ENCODE assay signal across 9 mouse cellular contexts in genomic region chr9:63698320-63699045, GRCm38 (mm10). TPM values are rescaled to one million over a fixed set of nuclear protein-coding genes. Genes with fewer than 3 reads are reported as not detected.
A peak's percentile ranks its signal among the peaks of the same experiment; 100 is the strongest.
DNase-seq lines count a peak whose midpoint lies in the region; ATAC-seq lines count a peak whose summit lies in the region.
"Had no signal": no experiment of that assay in that cellular context is flagged by ENCODE, and none has a peak within 500 bp of the region (broad histone marks: within the 10 kb centered on the region; RNA-seq: fewer than 3 reads in every experiment).

No protein-coding gene starts in this region.

- 58% methylated on average over 5 of the region's 7 CpGs for WGBS in midbrain, embryonic 12.5 days
- whole genome bisulfite sequencing in midbrain, embryonic 13.5 days, result 62% methylated on average over 7 of the region's 7 CpGs

- H3K9ac ChIP-seq in midbrain, embryonic 12.5 days (replicated peaks), result no peak overlapping the region
- no peak overlapping the region for H3K9ac ChIP-seq in midbrain, embryonic 13.5 days (replicated peaks)

- H3K9me3 ChIP-seq in midbrain, embryonic 12.5 days, result no peaks in the 10 kb centered on the region
- no peaks in the 10 kb centered on the region for H3K9me3 ChIP-seq in midbrain, embryonic 13.5 days
- no peaks in the 10 kb centered on the region for H3K9me3 ChIP-seq in megakaryocyte, embryonic 14.5 days

- DNase-seq in fibroblast of lung, adult 2 months (ENCODE audit: low read depth), result peak; percentile 75
- peak; percentile 73 to 89 for DNase-seq in kidney, postnatal 25 days
- no peak for DNase-seq in embryo, embryonic 9.5 days (ENCODE audit: extremely low spot score)
- no peak for DNase-seq in T-cell, adult 2 months (ENCODE audit: low spot score)
- DNase-seq: layer of hippocampus, postnatal 36 days had no signal

- no peak overlapping the region for H3K4me3 ChIP-seq in midbrain, embryonic 12.5 days
- no peak overlapping the region for H3K4me3 ChIP-seq in midbrain, embryonic 13.5 days (replicated peaks)
- peak overlapping the region; percentile 87 for H3K4me3 ChIP-seq in megakaryocyte, embryonic 14.5 days (replicated peaks)

- no peaks in the 10 kb centered on the region for H3K27me3 ChIP-seq in midbrain, embryonic 12.5 days
- no peaks in the 10 kb centered on the region for H3K27me3 ChIP-seq in midbrain, embryonic 13.5 days
- no peaks in the 10 kb centered on the region for H3K27me3 ChIP-seq in megakaryocyte, embryonic 14.5 days (replicated peaks)

- no peak overlapping the region for H3K4me2 ChIP-seq in midbrain, embryonic 12.5 days (replicated peaks)
- no peak overlapping the region for H3K4me2 ChIP-seq in midbrain, embryonic 13.5 days (replicated peaks)

- no peaks in the 10 kb centered on the region for H3K36me3 ChIP-seq in midbrain, embryonic 12.5 days
- H3K36me3 ChIP-seq in midbrain, embryonic 13.5 days, result no peaks in the 10 kb centered on the region
- peaks cover 38% of the 10 kb centered on the region for H3K36me3 ChIP-seq in megakaryocyte, embryonic 14.5 days (replicated peaks; ENCODE audit: low read length)

- no peak for ATAC-seq in midbrain, embryonic 12.5 days (ENCODE audit: low FRiP score, low read depth)
- no peak for ATAC-seq in midbrain, embryonic 13.5 days
- ATAC-seq: forebrain, embryonic 14.5 days had no signal

- H3K4me1 ChIP-seq in midbrain, embryonic 12.5 days, result peaks cover 38% of the 10 kb centered on the region
- peaks cover 28% of the 10 kb centered on the region for H3K4me1 ChIP-seq in midbrain, embryonic 13.5 days (replicated peaks)
- peaks cover 100% of the 10 kb centered on the region for H3K4me1 ChIP-seq in megakaryocyte, embryonic 14.5 days

- peak overlapping the region; percentile 15; the same call in 1 of the 2 replicates for H3K27ac ChIP-seq in midbrain, embryonic 12.5 days (replicated peaks)
- H3K27ac ChIP-seq in midbrain, embryonic 13.5 days, result no peak overlapping the region

RNA-seq across cellular contexts. Expression of gene Smad3, which starts 59.3 kb away (rescaled TPM):
- 28.4 and 31.2 TPM in 2 replicates for polyA plus RNA-seq in midbrain, embryonic 12.5 days (2016; fragmentation: Nextera tagmentation; extraction: Ambion mirVana)
- 10.1 and 11.6 TPM in 2 replicates for polyA plus RNA-seq in midbrain, embryonic 13.5 days (2015; fragmentation: Nextera tagmentation; extraction: Ambion mirVana)
- 2.8 and 5.9 TPM in 2 replicates for polyA plus RNA-seq in megakaryocyte, embryonic 14.5 days (2012; ENCODE audit: insufficient read depth, low replicate concordance)

Comparison
In these comparisons a context has a peak if more than half of its experiments do, and no peak if none do; other contexts are left out.
1. DNase-seq: peak in fibroblast of lung, adult 2 months (single experiment) and kidney, postnatal 25 days (2 of 2); none in embryo, embryonic 9.5 days (single experiment) and T-cell, adult 2 months (single experiment).